Mouse (Mus musculus): ENCODE results near the gene Slc4a5. TPM values are rescaled to one million over a fixed set of nuclear protein-coding genes. Genes with fewer than 3 reads are reported as not detected.

Gene Slc4a5
- total RNA-seq, 1 experiment, result 104 TPM

DNA sequence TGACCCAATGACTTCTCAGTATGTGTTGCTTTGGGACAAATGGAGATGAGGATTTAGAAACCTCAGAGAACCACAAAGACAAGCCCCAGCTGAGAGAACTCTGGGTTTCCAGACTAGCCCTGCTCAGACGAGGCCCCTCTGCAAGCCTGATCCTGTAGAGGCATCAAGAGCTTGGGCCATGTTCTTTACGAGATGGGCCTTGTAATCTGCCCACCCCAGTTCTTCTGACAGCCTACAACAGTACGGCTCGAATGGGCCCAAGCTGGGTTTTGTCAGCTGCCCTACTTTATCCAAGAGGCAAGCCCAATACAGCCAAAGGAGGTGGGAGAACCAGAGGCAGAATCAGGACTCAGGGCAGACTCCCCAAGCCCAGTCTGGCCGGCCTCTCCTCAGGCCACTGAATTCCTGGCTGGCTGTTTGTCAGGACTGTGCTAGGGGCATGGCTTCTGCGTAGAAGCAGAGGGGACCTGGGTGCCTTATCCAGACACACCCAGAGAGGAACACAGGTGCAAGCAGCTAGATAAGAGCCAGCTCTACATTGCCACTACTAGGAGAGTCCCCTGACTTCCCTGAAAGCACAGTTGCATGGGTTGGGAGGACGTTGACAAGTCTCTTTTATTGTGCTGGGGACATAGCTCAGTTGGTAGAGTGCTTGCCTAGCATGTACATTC, 132.0 kb downstream of the Slc4a5 start:
- TF ChIP-seq ZC3H11A (IDR thresholded peaks at IDR 0.05; ENCODE audit: borderline replicate concordance, low read depth, low read length) (no peak), HCFC1 (IDR thresholded peaks at IDR 0.05; ENCODE audit: borderline replicate concordance, insufficient read depth, low read length) (no peak), ZNF384 (IDR thresholded peaks at IDR 0.05; ENCODE audit: low read depth, low read length) (no peak), CHD2 (IDR thresholded peaks at IDR 0.05; ENCODE audit: low read depth, low read length) (no peak), MAFK (IDR thresholded peaks at IDR 0.05; ENCODE audit: insufficient read depth, low read depth, low read length) (no peak)
- peaks cover 0 to 4% of the 10 kb centered on the region in 2 experiments; a peak in 1 of 4 replicates for H3K4me1 ChIP-seq (ENCODE audit: control insufficient read depth in 2 of 2, insufficient read depth in 2 of 2, low read length in 2 of 2, poor library complexity in 1 of 2)
- in situ Hi-C loops (cut with MboI; ENCODE audit: low sequenced_read_pairs in 2 of 2, unreplicated experiment in 2 of 2), result loop anchor here in 1 of 2 experiments (10.0 kb wide), 1 partner anchor 143 kb away; no protein-coding TSS in a partner anchor
- H3K9me3 ChIP-seq (ENCODE audit: control insufficient read depth, insufficient read depth, low read depth, low read length), result no peaks in the 10 kb centered on the region
- no peak for DNase-seq (ENCODE audit: low read depth, low spot score)
- no peak overlapping the region for H3K4me3 ChIP-seq (ENCODE audit: insufficient read depth in 1 of 2, low read depth in 1 of 2, low read length in 2 of 2, poor library complexity in 1 of 2, severe bottlenecking in 1 of 2)
- peaks cover 6% of the 10 kb centered on the region for H3K36me3 ChIP-seq (ENCODE audit: control insufficient read depth, insufficient read depth, low read length, poor library complexity, severe bottlenecking)
- H3K9ac ChIP-seq (ENCODE audit: insufficient read depth, low read depth, low read length, poor library complexity, severe bottlenecking), result no peak overlapping the region
- H3K27ac ChIP-seq (ENCODE audit: insufficient read depth, low read depth, low read length, poor library complexity, severe bottlenecking), result no peak overlapping the region

DNA sequence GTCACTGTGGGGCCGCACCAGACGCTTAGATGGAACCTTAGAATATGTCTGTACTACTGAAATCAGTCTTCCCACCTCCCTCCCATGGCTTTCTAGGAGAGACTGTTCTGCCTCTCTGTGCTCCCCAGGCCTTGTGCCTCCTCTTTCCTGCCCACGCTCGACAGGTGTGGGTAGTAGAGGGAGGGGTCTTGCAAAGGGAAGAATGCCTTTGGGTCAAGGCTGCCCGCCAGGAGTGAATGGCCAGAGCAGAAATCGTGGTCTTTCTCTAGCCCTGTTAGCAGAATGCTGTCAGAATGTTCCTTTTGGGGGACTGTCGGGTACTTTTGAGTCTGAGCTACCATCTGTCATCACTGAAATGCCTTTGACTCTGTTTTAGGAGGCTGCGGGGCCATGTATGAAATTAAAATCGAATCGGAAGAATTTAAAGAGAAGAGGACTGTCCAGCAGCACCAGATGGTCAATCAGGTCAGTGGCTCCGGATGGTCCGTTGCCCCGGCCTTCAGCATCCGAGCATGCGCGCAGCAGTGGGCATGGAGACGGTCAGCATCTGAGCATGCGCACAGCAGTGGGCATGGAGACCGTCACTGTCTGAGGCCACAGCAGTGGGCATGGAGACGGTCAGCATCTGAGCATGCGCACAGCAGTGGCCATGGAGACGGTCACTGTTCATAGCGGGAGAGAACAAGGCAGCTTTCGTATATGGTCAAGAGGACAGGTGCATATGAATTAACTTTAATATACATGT, 133.2 kb downstream of the Slc4a5 start:
- Histone ChIP-seq H3K27ac (ENCODE audit: insufficient read depth, low read depth, low read length, poor library complexity, severe bottlenecking) (no peak overlapping the region), H3K9me3 (ENCODE audit: control insufficient read depth, insufficient read depth, low read depth, low read length) (no peaks in the 10 kb centered on the region), H3K36me3 (ENCODE audit: control insufficient read depth, insufficient read depth, low read length, poor library complexity, severe bottlenecking) (peaks cover 4% of the 10 kb centered on the region), H3K4me1 (ENCODE audit: control insufficient read depth in 2 of 2, insufficient read depth in 2 of 2, low read length in 2 of 2, poor library complexity in 1 of 2) (peaks cover 0 to 4% of the 10 kb centered on the region in 2 experiments; a peak in 1 of 4 replicates), H3K4me3 (ENCODE audit: insufficient read depth in 1 of 2, low read depth in 1 of 2, low read length in 2 of 2, poor library complexity in 1 of 2, severe bottlenecking in 1 of 2) (no peak overlapping the region), H3K9ac (ENCODE audit: insufficient read depth, low read depth, low read length, poor library complexity, severe bottlenecking) (no peak overlapping the region)
- in situ Hi-C loops (cut with MboI; ENCODE audit: low sequenced_read_pairs in 2 of 2, unreplicated experiment in 2 of 2), result loop anchor here in 1 of 2 experiments (10.0 kb wide), 1 partner anchor 142 kb away; no protein-coding TSS in a partner anchor
- TF ChIP-seq MAFK (IDR thresholded peaks at IDR 0.05; ENCODE audit: insufficient read depth, low read depth, low read length) (no peak), ZNF384 (IDR thresholded peaks at IDR 0.05; ENCODE audit: low read depth, low read length) (no peak), ZC3H11A (IDR thresholded peaks at IDR 0.05; ENCODE audit: borderline replicate concordance, low read depth, low read length) (no peak), CHD2 (IDR thresholded peaks at IDR 0.05; ENCODE audit: low read depth, low read length) (no peak), HCFC1 (IDR thresholded peaks at IDR 0.05; ENCODE audit: borderline replicate concordance, insufficient read depth, low read length) (no peak)
- no peak for DNase-seq (ENCODE audit: low read depth, low spot score)

Other genes with a start within 250 kb of the Slc4a5 start
- gene Dok1, start 186.4 kb upstream of the Slc4a5 start, total RNA-seq (2012; rRNA removed), result 8.5 and 14.9 TPM in 2 replicates
- 2.3 and 3.4 TPM in 2 replicates for gene Loxl3, start 185.7 kb upstream of the Slc4a5 start, total RNA-seq (2012; rRNA removed)
- gene Aup1, start 165.3 kb upstream of the Slc4a5 start, total RNA-seq (2012; rRNA removed), result 152 and 242 TPM in 2 replicates
- gene Htra2, start 164.6 kb upstream of the Slc4a5 start, total RNA-seq (2012; rRNA removed), result 66.8 and 80.3 TPM in 2 replicates
- gene Dqx1, start 162.0 kb upstream of the Slc4a5 start, total RNA-seq (2012; rRNA removed), result 3.7 and 5.6 TPM in 2 replicates
- gene Tlx2, start 149.5 kb upstream of the Slc4a5 start, total RNA-seq (2012; rRNA removed), result 0.58 TPM in 1 of 2 replicates, not detected in the other
- gene Pcgf1, start 142.0 kb upstream of the Slc4a5 start, total RNA-seq (2012; rRNA removed), result 12.7 and 14.7 TPM in 2 replicates
- gene Lbx2, start 133.5 kb upstream of the Slc4a5 start, total RNA-seq (2012; rRNA removed), result 0.42 and 0.62 TPM in 2 replicates
- gene Ccdc142, start 118.2 kb upstream of the Slc4a5 start, total RNA-seq (2012; rRNA removed), result 4.6 and 4.7 TPM in 2 replicates
- gene Gm42688, start 118.2 kb upstream of the Slc4a5 start, total RNA-seq (2012; rRNA removed), result 1.3 and 1.8 TPM in 2 replicates
- 50.5 and 53.9 TPM in 2 replicates for gene Mrpl53, start 110.8 kb upstream of the Slc4a5 start, total RNA-seq (2012; rRNA removed)
- 42.3 and 92.6 TPM in 2 replicates for gene Mogs, start 104.3 kb upstream of the Slc4a5 start, total RNA-seq (2012; rRNA removed)
- gene Wbp1, start 98.3 kb upstream of the Slc4a5 start, total RNA-seq (2012; rRNA removed), result 47.5 and 63.8 TPM in 2 replicates
- gene Ino80b, start 94.4 kb upstream of the Slc4a5 start, total RNA-seq (2012; rRNA removed), result 19.2 and 21.2 TPM in 2 replicates
- gene Rtkn, start 84.4 kb upstream of the Slc4a5 start, total RNA-seq (2012; rRNA removed), result 20.0 and 32.4 TPM in 2 replicates
- gene Wdr54, start 63.4 kb upstream of the Slc4a5 start, total RNA-seq (2012; rRNA removed), result 3.7 and 4.3 TPM in 2 replicates
- gene 1700003E16Rik, start 63.4 kb upstream of the Slc4a5 start, total RNA-seq (2012; rRNA removed), result 0.31 and 0.53 TPM in 2 replicates
- 40.6 and 41.7 TPM in 2 replicates for gene Dctn1, start 53.9 kb upstream of the Slc4a5 start, total RNA-seq (2012; rRNA removed)
- 73.0 and 80.4 TPM in 2 replicates for gene Mthfd2, start 106.1 kb downstream of the Slc4a5 start, total RNA-seq (2012; rRNA removed)
- gene Mob1a, start 106.2 kb downstream of the Slc4a5 start, total RNA-seq (2012; rRNA removed), result 32.9 and 53.4 TPM in 2 replicates
- 13.1 and 24.5 TPM in 2 replicates for gene Bola3, start 129.3 kb downstream of the Slc4a5 start, total RNA-seq (2012; rRNA removed)
- 5.1 and 6.0 TPM in 2 replicates for gene Tet3, start 239.3 kb downstream of the Slc4a5 start, total RNA-seq (2012; rRNA removed)

All from ES-E14 (cell line).